Mouse (Mus musculus) lung, postnatal 25 days (tissue): ENCODE measurements around the gene Csrnp1.

ENCODE experiments used
- DNase-seq: peaks from one replicate; pipeline ENCODE4 v3.0.0; 2022; ENCODE audit warnings: low spot score

The Csrnp1 gene

DNA sequence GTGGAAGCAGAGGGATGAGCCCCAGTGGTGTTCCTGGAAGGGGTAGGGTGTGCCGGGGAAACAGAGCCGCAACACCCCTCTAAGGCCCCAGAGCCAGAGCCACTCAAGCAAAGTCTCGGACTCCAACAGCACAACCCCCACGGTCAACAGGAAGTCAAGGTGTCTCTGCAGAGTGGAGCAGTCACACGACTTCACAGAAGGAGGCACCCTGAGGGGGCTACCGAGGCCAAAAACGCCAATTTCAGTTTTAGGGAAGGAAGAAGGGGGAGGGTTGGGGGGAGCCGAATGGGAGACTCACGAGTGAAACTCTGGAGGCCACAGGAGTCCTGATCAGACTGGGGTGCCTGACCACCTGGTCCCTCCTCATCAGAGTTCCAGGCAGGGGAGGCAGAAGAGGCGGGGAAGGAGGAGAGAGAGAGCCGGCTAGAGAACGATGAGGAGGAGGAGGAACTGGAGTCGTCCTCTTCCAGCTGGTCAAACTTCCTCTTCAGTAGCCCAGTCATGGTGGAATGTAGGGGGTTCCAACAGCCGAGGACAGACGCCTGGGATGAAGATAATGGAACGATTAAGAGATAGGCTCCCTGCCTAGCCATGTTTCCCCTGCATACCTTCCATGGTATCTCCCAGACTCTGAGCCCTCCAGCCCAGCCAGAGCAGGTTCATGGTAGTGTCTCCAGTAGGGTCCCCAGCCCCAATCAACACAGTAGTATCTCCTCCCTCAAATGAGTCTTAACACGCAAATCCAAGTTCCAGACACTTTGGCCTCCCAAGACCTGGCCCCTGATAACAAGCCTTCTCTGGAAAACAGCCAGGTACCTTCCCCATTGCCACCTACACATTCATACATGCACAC is 7.5 kb downstream of the Csrnp1 start:
- DNase-seq: no peak

DNA sequence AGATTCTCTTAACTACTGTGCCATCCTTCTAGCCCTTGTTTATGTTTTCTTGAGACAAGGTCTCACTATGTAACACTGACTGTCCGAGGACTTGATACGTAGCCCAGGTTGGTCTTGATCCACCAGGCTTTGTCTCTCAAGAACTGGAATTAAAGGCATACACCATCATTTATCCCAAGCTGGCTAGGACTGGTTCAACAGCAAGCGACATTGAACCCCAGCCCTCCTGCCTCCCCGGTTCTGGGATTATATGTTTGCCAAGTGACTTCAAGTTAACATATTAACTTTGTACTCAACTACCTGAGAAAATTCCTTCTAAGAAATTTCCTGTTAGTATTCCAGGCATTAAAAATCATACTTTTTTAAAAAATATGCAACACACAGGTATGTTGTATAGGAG is 9.2 kb downstream of the Csrnp1 start:
- no peak for DNase-seq

DNA sequence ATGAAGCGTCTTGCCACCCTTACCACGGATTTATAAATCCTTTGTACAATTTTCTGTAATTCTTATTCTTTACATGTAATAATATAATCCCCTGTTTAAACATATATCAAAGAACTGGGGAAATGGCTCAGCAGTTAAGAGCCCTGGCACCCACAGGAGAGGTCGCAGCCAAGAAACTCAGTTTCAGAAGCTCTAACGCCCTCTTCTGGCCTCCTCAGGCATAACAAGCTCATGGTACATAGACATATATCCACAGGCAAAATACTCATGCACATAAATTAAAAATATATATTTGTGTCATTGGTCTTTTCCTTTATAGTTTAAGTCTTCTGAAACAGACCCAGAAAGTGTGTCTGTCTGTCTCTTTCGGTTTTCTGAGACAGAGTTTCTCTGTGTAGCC is 9.8 kb downstream of the Csrnp1 start:
- no peak for DNase-seq

DNA sequence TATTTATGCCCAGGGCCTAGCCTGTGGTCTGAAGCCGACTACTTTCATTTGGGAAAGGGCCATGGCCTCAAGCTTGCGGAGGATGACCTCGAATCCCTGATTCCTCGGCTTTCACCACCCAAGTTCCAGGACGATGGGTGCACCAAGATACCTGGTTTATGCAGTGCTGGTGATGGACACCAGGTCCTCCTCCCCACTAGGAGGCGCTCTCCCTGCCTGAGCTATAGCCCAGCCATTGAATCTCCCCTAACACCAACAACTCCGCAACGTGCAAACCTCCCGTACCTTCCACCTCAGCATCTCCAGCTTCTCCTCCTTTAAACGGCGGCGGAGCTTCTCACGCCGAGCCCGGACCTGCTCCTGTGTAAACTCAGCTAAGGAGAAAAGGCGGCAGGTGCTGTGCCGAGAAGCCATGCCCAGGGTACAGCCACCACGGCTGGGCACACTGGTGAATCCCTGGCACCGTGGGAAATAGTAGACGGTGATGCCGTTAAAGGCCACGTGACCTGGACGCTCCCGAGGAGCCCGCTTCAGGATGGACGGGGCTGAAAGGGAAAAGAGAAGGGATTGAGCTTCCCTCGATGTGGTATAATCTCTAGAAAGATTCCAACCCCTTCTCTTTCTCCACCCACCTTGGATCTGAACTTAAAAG is 10.5 kb downstream of the Csrnp1 start:
- DNase-seq: no peak

DNA sequence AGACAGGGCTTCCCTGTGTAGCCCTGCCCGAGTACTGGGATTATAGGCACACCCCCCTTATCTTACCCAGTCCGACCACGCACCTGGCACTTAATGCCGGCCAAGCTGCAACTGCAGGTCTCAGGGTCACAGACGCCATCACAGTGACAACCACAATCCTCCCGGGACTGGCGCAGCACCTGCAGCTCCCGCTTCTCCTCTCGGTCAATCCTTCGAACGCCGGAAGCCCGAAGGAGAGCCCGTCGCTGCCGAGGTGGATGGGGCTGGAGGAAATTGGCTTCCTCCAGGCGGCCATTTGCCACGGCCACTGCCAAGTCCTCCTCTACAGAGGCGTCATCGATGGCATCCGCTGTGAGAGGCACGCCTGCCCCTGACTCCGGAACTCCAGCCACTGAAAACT is 11.2 kb downstream of the Csrnp1 start:
- DNase-seq: no peak

DNA sequence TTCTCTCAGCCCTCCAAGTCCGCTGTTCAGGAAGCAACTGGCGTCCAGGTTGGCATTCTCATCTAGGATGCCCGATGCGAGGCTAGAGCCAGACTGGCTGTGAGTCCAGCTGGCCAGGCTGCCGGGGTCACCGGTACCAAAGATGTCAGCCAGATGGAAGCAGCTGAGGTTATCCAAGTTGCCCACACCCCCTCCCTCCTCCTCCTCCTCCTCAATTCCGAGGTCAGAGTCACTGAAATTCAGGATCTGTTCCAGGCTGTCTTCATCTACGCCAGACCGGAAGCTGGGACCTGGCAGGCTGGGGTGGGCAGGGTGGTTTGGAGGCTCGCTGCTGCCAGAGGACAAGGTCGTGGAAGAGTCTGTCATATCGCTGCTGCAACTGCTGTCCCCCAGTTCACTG is 11.9 kb downstream of the Csrnp1 start:
- DNase-seq: no peak

DNA sequence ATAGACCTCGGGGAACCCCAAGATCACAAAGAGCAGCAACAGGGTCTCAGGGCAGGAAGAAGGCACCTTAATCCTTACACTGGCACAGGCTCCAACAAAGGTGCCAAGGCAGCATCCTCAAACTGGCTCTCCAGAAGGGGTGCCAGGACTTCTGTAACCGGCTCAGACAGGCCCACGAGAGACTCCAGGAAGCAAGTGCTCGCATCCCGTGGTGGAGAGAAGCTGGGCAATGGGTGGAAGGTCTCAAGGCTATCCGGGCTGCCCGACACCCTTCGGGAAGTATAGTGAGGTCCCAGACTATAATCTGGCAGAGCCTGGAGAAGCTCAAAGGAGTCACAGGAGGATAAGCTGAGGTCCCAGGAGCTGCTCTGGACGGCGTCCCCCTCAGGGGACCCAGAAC is 12.3 kb downstream of the Csrnp1 start:
- no peak for DNase-seq

DNA sequence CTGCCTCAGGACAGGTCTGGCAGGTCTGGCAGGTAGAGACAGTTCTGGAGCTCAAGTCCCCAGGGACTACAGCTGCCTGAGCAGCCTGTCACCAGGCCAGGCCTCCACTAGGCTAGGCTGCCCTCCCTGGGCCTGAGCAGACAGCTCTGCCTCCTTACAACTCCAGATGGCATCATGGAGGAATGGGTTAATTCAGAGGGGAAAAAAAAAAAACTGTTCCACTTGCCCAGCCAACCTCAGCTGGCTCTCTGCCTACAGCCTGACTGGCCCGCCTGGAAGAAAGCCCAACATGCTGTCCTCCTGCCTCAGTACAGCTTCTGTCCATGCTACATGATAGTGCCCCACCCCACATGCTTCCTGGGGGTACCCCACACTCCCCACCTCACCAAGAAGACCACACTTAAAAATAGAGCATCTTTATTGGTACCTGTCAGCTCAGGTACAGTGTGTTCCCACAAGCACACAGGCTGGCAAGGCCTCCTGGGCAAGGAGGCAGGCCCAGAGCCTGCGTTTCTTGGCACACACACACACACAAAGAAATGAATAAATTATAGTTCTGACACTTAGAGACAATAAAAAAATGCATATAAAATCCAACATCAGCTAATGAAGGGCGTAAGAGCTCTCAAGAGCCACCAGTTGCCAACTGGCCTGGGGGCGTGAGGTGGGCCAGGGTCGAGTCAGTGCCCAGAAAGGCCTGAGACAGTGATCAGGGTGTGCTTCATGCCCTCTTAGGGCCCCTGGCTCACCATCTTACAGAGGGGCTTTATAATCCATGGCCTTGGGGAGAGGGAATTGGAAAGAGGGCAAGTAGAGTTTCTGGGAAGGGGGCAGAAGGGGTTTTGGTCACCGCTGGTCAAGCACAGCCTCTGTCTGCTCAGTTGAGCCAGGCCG is 13.4 kb downstream of the Csrnp1 start:
- DNase-seq: no peak

DNA sequence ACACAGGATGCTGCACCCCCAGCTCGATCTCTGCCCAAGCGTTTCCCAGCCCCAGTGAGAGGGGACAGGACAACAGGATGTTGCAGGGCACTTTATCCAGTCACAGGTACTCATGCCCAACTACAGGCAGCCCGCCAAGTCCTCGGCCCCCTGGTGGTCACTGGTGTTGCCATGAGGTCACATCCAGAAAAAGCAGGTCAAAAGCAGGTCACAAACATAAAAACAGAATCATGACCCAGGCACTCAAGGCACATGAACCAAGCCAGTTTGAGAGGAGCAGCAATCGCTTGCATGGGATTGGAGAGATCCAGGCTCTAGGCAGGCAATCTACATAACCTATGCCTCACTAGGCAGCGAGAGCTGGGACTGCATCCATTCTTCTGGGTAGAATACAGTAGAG is 14.2 kb downstream of the Csrnp1 start:
- DNase-seq: peak; percentile 76

DNA sequence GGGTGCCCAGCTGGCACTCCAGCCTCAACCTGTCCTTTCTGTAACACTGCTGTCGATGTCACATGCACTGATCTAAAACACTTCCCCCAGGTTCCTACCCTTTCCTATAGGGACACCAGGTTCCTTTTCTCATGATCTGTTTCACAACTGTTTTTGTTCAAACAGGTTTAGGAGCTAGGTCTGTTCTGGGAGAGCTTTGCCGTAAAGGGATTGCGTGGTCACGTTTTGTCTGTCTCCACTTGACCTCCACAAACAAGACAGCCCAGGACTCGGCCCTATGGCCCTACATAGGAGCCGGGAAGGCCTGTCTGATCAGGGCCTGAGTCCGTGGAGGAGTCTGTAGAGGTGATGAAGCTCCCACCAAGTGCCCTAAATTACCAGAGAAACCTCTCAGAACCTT is 14.6 kb downstream of the Csrnp1 start:
- DNase-seq: no peak

DNA sequence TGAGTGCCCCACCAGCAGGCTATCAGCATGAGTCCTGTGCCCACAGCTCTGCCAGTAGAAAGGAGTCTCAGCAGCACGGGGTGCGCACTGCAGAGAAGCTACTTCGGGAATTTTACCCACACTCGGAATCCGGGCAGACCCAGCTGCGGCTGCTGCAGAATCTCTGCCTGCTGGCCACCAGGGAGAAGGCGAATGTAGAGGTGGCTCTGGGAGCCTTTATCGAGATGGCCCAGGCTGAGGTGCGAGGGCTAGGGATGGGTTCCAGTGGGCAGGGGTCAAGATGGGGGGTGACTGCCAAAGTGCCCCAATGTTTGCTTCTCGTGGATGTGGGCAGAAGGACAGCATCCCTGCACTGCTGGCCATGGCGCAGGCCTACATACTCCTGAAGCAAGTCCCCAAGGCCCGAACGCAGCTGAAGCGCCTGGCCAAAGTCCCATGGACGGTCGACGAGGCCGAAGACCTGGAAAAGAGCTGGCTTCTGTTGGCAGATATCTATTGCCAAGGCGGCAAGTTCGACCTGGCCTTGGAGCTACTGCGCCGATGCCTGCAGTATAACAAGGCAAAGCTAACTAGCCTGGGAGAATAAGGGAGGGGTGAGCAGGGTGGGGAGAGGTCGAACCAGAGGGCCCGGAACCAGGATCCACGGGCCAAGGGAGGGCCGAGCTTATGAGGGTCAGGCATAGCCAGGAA is 18.1 kb downstream of the Csrnp1 start:
- no peak for DNase-seq

DNA sequence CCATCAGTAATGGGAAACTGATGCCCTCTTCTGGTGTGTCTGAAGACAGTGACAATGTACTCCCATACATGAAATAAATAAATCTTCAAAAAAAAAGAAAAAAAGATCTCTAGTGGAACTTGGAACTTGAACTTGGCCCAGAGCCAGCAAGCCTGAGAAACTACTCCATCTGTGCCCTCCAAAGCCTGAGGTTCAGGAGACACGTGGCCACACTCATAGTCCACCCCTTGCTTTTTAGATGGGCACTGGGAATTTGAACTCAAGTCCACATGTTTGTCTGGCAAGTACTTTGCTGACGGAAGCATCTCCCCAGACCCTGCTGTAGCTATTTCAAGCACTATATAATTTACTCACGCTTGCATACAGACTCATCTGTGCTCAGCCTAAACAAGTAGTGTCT is 19.3 kb downstream of the Csrnp1 start:
- no peak for DNase-seq

DNA sequence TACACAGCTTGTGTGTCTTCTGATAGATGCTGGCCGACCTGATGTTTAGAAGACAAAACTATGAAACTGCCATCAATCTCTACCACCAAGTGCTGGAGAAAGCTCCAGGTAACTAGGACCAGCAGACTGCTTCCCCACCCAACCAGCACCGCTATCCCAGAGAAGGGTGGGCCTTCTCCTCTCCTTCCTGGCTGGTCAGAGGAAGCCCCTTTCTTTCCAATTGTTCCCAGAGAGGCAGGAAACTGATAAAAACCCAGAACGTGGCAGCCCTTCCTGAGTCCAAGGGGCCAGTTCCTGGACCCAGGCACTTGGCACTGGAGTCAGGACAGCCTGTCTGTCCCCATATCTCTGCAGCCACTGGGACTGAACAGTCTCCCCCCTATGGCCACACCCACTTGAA is 20.3 kb downstream of the Csrnp1 start:
- peak; percentile 86 for DNase-seq

DNA sequence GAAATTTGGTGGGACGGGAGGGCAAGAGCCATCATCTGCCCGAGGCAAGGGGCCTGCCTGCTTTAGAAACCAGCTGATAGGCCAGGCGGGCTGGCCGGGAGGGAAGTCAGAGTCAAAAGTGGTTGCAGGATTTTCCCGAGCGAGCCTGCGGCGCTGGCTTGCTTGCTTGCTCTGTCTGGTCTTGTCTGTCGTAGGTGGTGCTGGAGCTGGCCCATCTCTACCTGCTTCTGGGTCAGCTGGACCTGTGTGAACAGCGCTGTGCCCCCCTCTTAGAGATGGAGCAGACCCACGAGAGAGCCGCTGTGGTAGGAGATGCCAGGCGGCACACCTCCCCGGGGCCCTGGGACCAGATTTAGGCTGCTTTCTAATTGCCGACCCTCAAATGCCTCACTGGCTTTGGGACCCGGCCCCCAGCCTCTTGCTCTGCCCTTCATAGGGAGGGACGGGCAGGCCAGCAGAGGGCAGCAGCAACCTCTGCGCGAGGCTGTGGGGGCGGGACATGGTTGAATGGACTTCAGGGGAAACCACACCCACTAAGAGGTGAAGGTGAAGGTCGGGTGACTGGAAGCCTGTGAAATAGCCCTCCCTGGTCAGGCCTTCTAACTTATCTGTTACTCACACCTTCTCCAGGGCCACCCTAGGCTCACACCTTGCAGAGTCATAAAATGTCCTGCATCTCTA is 21.3 kb downstream of the Csrnp1 start:
- peak; percentile 86 for DNase-seq

DNA sequence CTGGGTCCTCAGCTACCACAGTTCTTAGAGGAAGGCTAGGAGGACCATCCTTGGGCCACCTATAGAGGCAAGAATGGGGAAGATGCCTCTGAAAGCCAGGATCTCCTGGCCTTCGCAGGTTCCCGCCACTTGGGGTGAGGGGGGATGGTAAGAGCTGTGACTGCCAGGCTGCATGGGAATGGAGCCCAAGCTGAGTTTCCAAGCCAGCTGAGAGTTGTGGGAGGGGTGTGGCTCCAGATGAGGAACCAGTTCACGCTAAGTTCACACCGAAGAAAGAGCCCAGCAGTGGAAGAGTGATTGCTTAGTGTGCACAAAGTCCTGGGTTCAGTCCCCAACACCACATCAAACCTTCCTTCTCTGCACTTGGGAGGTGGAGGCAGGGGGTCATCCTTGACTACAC is 22.2 kb downstream of the Csrnp1 start:
- no peak for DNase-seq

DNA sequence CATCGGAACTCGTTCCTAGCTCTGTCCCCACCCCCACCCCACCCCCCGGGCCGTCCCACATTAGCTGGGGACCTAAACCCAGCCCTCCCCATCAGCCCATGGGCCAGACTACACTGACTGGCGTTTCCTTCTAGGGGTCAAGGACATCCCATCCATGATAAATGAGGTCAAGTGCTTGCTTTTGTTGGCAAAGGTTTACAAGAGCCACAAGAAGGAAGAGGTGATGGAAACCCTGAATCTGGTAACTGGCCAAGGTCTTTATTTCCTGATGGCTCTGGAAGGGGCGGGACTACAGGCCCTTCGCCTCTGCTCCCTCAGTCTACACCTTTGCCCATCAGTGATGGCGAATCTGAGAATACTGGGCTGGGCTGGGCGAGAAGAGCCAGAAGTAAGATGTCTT is 25.6 kb downstream of the Csrnp1 start:
- no peak for DNase-seq

DNA sequence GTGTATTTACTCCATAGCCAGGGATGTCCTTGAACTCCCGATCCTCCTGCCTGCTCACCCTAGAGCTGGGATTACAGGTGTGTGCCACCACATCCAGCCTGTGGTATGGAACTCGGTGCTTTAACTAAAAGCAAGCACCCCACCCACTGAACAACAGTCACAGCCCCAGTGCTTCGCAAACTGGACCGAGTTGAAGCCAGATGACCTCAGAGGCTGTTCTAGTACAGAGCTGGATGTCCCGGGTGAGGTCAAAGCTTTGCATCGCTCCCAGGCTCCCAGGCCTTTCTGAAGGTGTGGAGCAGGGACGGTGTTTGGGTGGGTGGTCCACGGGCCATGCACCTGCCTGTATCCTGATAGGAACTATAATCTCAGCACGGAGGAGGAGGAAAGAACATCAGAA is 33.1 kb downstream of the Csrnp1 start:
- no peak for DNase-seq

DNA sequence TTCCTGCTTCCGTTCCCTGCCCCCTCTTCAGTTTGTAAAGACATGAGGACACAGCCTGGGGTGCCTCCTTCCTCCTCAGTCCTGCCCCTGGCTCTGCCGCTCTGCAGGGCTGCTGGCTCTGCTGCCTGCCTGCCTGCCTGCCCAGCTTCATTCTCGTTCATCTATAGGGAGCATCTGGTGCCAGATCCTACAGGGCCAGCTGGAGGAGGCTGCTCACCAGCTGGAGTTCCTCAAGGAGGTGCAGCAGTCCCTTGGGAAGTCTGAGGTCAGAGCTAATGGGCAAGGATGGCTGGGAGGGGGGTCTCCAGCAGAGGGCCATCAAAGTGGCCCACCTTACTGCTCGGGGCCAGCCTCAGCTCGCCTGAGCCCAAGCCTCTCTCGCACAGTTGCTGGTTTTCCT is 34.0 kb downstream of the Csrnp1 start:
- no peak for DNase-seq

DNA sequence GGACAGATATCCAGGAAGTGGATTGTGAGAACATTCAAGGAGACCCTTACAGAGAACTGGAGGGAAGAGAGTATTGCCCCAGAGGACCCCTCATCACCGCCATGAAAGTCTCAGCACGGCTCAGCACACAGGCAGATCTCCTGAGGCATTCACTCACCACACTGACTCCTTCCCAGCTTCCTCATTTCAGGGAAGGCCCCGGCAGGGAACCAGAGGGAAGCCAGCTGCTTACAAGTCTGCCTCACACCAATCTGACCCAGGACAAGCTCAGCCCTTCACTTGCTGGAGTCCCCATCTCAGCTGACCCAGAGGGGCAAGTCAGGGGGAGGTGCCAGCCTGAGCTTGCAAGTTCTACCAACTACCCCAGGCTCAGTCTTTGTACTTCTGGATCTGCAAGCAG is 35.7 kb downstream of the Csrnp1 start:
- no peak for DNase-seq

DNA sequence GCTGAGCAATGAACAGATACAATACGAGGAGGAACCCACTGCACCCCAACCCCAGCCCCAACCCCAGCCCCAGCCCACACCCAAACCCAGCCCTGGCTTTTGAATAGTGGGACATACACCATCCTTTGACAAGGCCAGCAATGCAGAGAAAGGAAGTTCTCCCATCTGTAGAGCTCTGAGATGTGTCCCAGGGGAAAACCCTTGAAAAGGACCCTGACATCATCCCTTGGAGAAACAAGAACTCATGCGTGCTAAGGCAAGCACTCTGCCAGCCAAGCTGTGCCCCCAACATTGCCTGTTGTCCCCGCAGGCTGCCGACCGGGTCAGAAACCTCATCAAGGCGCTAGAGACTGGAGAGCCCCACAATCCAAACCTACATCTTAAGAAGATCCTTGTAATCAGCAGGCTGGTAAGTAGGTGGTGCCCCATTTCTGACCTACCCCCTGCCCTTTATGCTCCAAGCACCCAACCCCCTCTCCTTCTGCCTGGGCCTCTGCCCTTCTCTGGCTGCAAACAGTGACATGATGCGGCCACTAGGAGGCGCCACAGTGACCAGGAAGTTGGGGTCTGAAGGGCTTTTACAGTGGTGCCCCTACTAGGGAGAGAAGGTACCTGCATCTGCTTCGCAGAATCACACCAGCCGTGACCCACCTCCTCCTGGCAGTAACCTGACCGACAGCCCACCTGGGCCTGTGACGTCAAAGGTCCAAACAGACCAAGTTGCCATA is 39.1 kb downstream of the Csrnp1 start:
- no peak for DNase-seq

DNA sequence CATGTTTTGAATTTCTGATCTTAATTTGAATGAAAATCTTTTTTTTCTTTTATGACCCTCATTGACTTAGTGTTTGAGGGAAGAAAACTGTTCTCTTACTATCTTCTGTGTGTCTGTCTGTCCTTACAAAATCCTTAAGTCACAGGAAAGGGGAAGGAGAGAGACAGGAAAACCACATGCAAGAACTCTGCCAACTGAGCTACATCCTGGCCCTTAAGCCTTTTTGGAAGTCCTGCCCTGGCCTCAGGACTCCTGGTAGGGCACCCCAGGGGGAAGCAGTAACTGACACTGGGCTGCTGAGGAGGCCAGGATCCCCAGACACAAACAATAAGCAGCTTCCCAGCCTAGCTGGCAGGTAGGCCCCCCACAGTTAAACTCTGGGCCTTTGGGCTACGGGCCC is 41.1 kb downstream of the Csrnp1 start:
- no peak for DNase-seq
